Mouse (Mus musculus) G1E (cell line): ENCODE data around the gene Ybx2. TPM values are rescaled to one million over a fixed set of nuclear protein-coding genes. Genes with fewer than 3 reads are reported as not detected.

Experiments used
- ATAC-seq: 2 replicates; pipeline ENCODE4 v1.8.0; 2016; ENCODE audit warnings: mild to moderate bottlenecking; ENCODE audit not compliant: insufficient number of reproducible peaks, poor library complexity, low FRiP score, severe bottlenecking; ENCODE audit errors: extremely low read depth
- DNase-seq: peaks from one replicate; pipeline ENCODE4 v3.0.0; 2012; ENCODE audit warnings: low spot score
- H3K27me3 ChIP-seq: 2 replicates; pipeline ENCODE4 v1.6.1; 2012; ENCODE audit warnings: mild to moderate bottlenecking, low read length, inconsistent platforms; ENCODE audit not compliant: insufficient read depth
- H3K36me3 ChIP-seq: replicated peaks from 2 replicates; pipeline ENCODE3; 2012; ENCODE audit warnings: mild to moderate bottlenecking, inconsistent platforms
- H3K4me1 ChIP-seq: 2 replicates; pipeline ENCODE4 v1.6.1; 2012; ENCODE audit warnings: low read depth, low read length, inconsistent platforms, mixed read lengths; ENCODE audit not compliant: insufficient read depth
- H3K4me3 ChIP-seq: 2 replicates; pipeline ENCODE4 v1.5.1; 2012; ENCODE audit warnings: low read depth, mild to moderate bottlenecking, inconsistent platforms, low read length, moderate library complexity, mixed read lengths
- H3K9me3 ChIP-seq: replicated peaks from 2 replicates; pipeline ENCODE4 v1.6.1; 2012; ENCODE audit warnings: inconsistent platforms
- CTCF ChIP-seq: IDR thresholded peaks from 2 replicates; pipeline ENCODE4 v1.5.1; 2012; ENCODE audit warnings: low read depth, low read length, inconsistent platforms, mixed read lengths
- GATA1 ChIP-seq: IDR thresholded peaks from 2 replicates; pipeline ENCODE4 v1.6.1; 2012; ENCODE audit warnings: borderline replicate concordance, low read length, inconsistent platforms, mixed read lengths
- GATA2 ChIP-seq: IDR thresholded peaks from 2 replicates; pipeline ENCODE4 v1.6.1; 2012; ENCODE audit warnings: low read depth, low read length, inconsistent platforms, borderline replicate concordance
- POLR2AphosphoS5 ChIP-seq: IDR thresholded peaks from 2 replicates; pipeline ENCODE4 v1.6.1; 2012; ENCODE audit warnings: low read depth, low read length, inconsistent platforms; ENCODE audit not compliant: insufficient replicate concordance
- TAL1 ChIP-seq: conservative IDR thresholded peaks from 2 replicates; pipeline ENCODE4 v1.6.1; 2012; ENCODE audit warnings: low read depth, low read length, inconsistent platforms, mixed read lengths
- polyA plus RNA-seq: library from polyadenylated mRNA; stranded (reverse); fragments of >175 nt; gene quantifications from 2 replicates; pipeline ENCODE4 v1.2.3, GENCODE M21; 2012
- total RNA-seq, 2 experiments: library from RNA; stranded (forward) in 1 of 2; stranded (reverse) in 1 of 2; fragments of 200-1000 nt in 1 of 2; fragments of >200 nt in 1 of 2; fragmentation: Nextera tagmentation in 1 of 2; gene quantifications; 2 replicates each; pipeline ENCODE4 v1.2.3; 2014 to 2017

Gene Ybx2
- total and polyA plus RNA-seq, 3 experiments: 1.4 TPM; not detected in 2

GRCm38 (mm10) chr11:69956218-69956617, 20.6 kb downstream of the Ybx2 start:
- Histone ChIP-seq H3K4me3 (no peak overlapping the region), H3K9me3 (no peaks in the 10 kb centered on the region), H3K4me1 (peaks cover 15% of the 10 kb centered on the region), H3K27me3 (peaks cover 51% of the 10 kb centered on the region), H3K36me3 (no peaks in the 10 kb centered on the region)
- TF ChIP-seq TAL1 (no peak), GATA1 (no peak), CTCF (no peak), GATA2 (no peak), POLR2AphosphoS5 (no peak)
- ATAC-seq: no peak
- DNase-seq: no peak

GRCm38 (mm10) chr11:69960616-69961015, 25.0 kb downstream of the Ybx2 start:
- ATAC-seq (no peak), DNase-seq (no peak)
- TF ChIP-seq GATA1 (no peak), POLR2AphosphoS5 (no peak), GATA2 (no peak), CTCF (peak; percentile 25; the same call in 1 of the 2 replicates), TAL1 (no peak)
- peaks cover 47% of the 10 kb centered on the region for H3K27me3 ChIP-seq
- peaks cover 7% of the 10 kb centered on the region for H3K9me3 ChIP-seq
- H3K4me1 ChIP-seq: peaks cover 14% of the 10 kb centered on the region
- H3K4me3 ChIP-seq: no peak overlapping the region
- H3K36me3 ChIP-seq: no peaks in the 10 kb centered on the region

- DNase-seq: no peak
- TF ChIP-seq POLR2AphosphoS5 (no peak), CTCF (no peak), TAL1 (no peak), GATA1 (no peak), GATA2 (no peak)
- no peak overlapping the region for H3K4me3 ChIP-seq
- no peak for ATAC-seq
- H3K36me3 ChIP-seq: no peaks in the 10 kb centered on the region
- peaks cover 45% of the 10 kb centered on the region for H3K27me3 ChIP-seq
- peaks cover 17% of the 10 kb centered on the region for H3K4me1 ChIP-seq
- H3K9me3 ChIP-seq: peaks cover 18% of the 10 kb centered on the region
Observed at GRCm38 (mm10) chr11:69961841-69962240, 26.2 kb downstream of the Ybx2 start.

- peaks cover 25% of the 10 kb centered on the region for H3K36me3 ChIP-seq
- H3K4me1 ChIP-seq: peaks cover 19% of the 10 kb centered on the region
- ATAC-seq: no peak
- peaks cover 29% of the 10 kb centered on the region for H3K27me3 ChIP-seq
- TF ChIP-seq GATA2 (no peak), GATA1 (no peak), POLR2AphosphoS5 (no peak), TAL1 (no peak), CTCF (no peak)
- no peak within 1 kb of the TSS for H3K4me3 ChIP-seq
- H3K9me3 ChIP-seq: peaks cover 19% of the 10 kb centered on the region
- no peak for DNase-seq
Observed at GRCm38 (mm10) chr11:69964650-69965270, 29.2 kb downstream of the Ybx2 start, which contains the start of gene Cldn7. TSS of gene Cldn7 (plus strand) at chr11:69964779.

GRCm38 (mm10) chr11:69965271-69966005, 29.8 kb downstream of the Ybx2 start:
- ATAC-seq (no peak), DNase-seq (no peak)
- Histone ChIP-seq H3K4me3 (no peak overlapping the region), H3K4me1 (peaks cover 19% of the 10 kb centered on the region), H3K36me3 (peaks cover 31% of the 10 kb centered on the region), H3K27me3 (peaks cover 28% of the 10 kb centered on the region), H3K9me3 (peaks cover 19% of the 10 kb centered on the region)
- no peak for TF ChIP-seq POLR2AphosphoS5
- no peak for TF ChIP-seq CTCF
- no peak for TF ChIP-seq GATA1
- TF ChIP-seq GATA2: no peak
- no peak for TF ChIP-seq TAL1

GRCm38 (mm10) chr11:69966006-69966859, 30.6 kb downstream of the Ybx2 start:
- TF ChIP-seq GATA2: no peak
- TF ChIP-seq GATA1: no peak
- no peak for TF ChIP-seq TAL1
- no peak for TF ChIP-seq POLR2AphosphoS5
- no peak for TF ChIP-seq CTCF
- Histone ChIP-seq H3K9me3 (peaks cover 19% of the 10 kb centered on the region), H3K27me3 (peaks cover 26% of the 10 kb centered on the region), H3K36me3 (peaks cover 38% of the 10 kb centered on the region), H3K4me1 (peaks cover 14% of the 10 kb centered on the region), H3K4me3 (peak overlapping the region; percentile 46)
- ATAC-seq (no peak), DNase-seq (no peak)
